Mouse (Mus musculus) CH12.LX (cell line): Measurements from ENCODE around the gene Cebpz. TPM values are rescaled to one million over a fixed set of nuclear protein-coding genes. Genes with fewer than 3 reads are reported as not detected.

Experiments
- DNase-seq: peaks from one replicate; pipeline ENCODE4 v3.0.0-alpha.2; 2013; ENCODE audit errors: extremely low read depth
- H3K27ac ChIP-seq: 2 replicates; pipeline ENCODE4 v1.5.1; 2012; ENCODE audit warnings: low read depth, mild to moderate bottlenecking, control low read depth, moderate library complexity; ENCODE audit not compliant: insufficient read depth
- H3K27me3 ChIP-seq: replicated peaks from 2 replicates; pipeline ENCODE3; 2012; ENCODE audit warnings: inconsistent platforms
- H3K36me3 ChIP-seq, 2 experiments: replicated peaks in 1 of 2; 2 replicates each; pipeline versions ENCODE3 to v1.6.1; 2012; ENCODE audit warnings: inconsistent platforms in 1 of 2, low read length in 1 of 2, mild to moderate bottlenecking in 1 of 2, mixed read lengths in 1 of 2, moderate library complexity in 1 of 2; ENCODE audit not compliant: control insufficient read depth in 1 of 2, insufficient read depth in 1 of 2
- H3K4me1 ChIP-seq, 2 experiments: 2 replicates each; pipeline ENCODE4 v1.6.1; 2012; ENCODE audit warnings: inconsistent platforms in 1 of 2, moderate library complexity in 1 of 2; ENCODE audit not compliant: insufficient read depth in 2 of 2, control insufficient read depth in 1 of 2
- H3K4me2 ChIP-seq: 2 replicates; pipeline ENCODE4 v1.6.1; 2012; ENCODE audit warnings: low read depth, mild to moderate bottlenecking, control low read depth; ENCODE audit not compliant: poor library complexity, insufficient read depth, severe bottlenecking
- H3K4me3 ChIP-seq, 3 experiments: fragments of 150-350 bp in 1 of 3; sonication (generic) in 1 of 3; replicated peaks in 1 of 3; 2 replicates each; pipeline versions ENCODE3 to v1.5.1; 2011 to 2012; ENCODE audit warnings: low read depth in 2 of 3, low read length in 2 of 3, mild to moderate bottlenecking in 2 of 3, moderate library complexity in 2 of 3, control low read depth in 1 of 3, improper control_type of control experiment in 1 of 3, inconsistent platforms in 1 of 3, mixed read lengths in 1 of 3; ENCODE audit not compliant: poor library complexity in 1 of 3
- H3K79me2 ChIP-seq: replicated peaks from 2 replicates; pipeline ENCODE4 v1.6.1; 2012; ENCODE audit warnings: mild to moderate bottlenecking, moderate library complexity; ENCODE audit not compliant: control insufficient read depth, poor library complexity, insufficient read depth, severe bottlenecking; ENCODE audit errors: extremely low read depth
- H3K9ac ChIP-seq: 2 replicates; pipeline ENCODE4 v1.6.1; 2012; ENCODE audit warnings: low read depth, mild to moderate bottlenecking, control low read depth, moderate library complexity; ENCODE audit not compliant: insufficient read depth
- H3K9me3 ChIP-seq: replicated peaks from 2 replicates; pipeline ENCODE3; 2012; ENCODE audit warnings: low read length, inconsistent platforms, mixed read lengths
- BHLHE40 ChIP-seq: IDR thresholded peaks from 2 replicates; pipeline ENCODE4 v1.6.1; 2011; ENCODE audit warnings: mild to moderate bottlenecking, low read depth, low read length, improper control_type of control experiment
- CHD2 ChIP-seq: IDR thresholded peaks from 2 replicates; pipeline ENCODE4 v1.6.1; 2011; ENCODE audit warnings: low read length, improper control_type of control experiment
- GABPA ChIP-seq: IDR thresholded peaks from 2 replicates; pipeline ENCODE4 v1.6.1; 2012; ENCODE audit warnings: low read depth, low read length, improper control_type of control experiment, inconsistent platforms; ENCODE audit not compliant: insufficient replicate concordance
- IRF4 ChIP-seq: IDR thresholded peaks from 2 replicates; pipeline ENCODE4 v1.6.1; 2014; ENCODE audit warnings: low read depth, mild to moderate bottlenecking, inconsistent platforms, low read length, improper control_type of control experiment
- JUN ChIP-seq: IDR thresholded peaks from 2 replicates; pipeline ENCODE4 v1.6.1; 2011; ENCODE audit warnings: low read depth, mild to moderate bottlenecking, low read length, improper control_type of control experiment, moderate library complexity; ENCODE audit not compliant: insufficient read depth
- JUND ChIP-seq: conservative IDR thresholded peaks from 2 replicates; pipeline ENCODE4 v1.6.1; 2011; ENCODE audit warnings: low read depth, low read length, improper control_type of control experiment
- MAX ChIP-seq: IDR thresholded peaks from 2 replicates; pipeline ENCODE4 v1.6.1; 2011; ENCODE audit warnings: low read length, improper control_type of control experiment
- MAZ ChIP-seq: IDR thresholded peaks from 2 replicates; pipeline ENCODE4 v1.6.1; 2012; ENCODE audit warnings: low read depth, mild to moderate bottlenecking, inconsistent platforms, low read length, improper control_type of control experiment, moderate library complexity
- MXI1 ChIP-seq: IDR thresholded peaks from 2 replicates; pipeline ENCODE4 v1.6.1; 2011; ENCODE audit warnings: mild to moderate bottlenecking, low read depth, low read length, improper control_type of control experiment
- MYC ChIP-seq: IDR thresholded peaks from 2 replicates; pipeline ENCODE4 v1.6.1; 2011; ENCODE audit warnings: low read depth, mild to moderate bottlenecking, improper control_type of control experiment, low read length
- NELFE ChIP-seq: IDR thresholded peaks from 2 replicates; pipeline ENCODE4 v1.6.1; 2011; ENCODE audit warnings: low read depth, low read length, improper control_type of control experiment
- NRF1 ChIP-seq: IDR thresholded peaks from 2 replicates; pipeline ENCODE4 v1.6.1; 2014; ENCODE audit warnings: low read depth, mild to moderate bottlenecking, inconsistent platforms, low read length, improper control_type of control experiment, moderate library complexity
- POLR2AphosphoS2 ChIP-seq: IDR thresholded peaks from 2 replicates; pipeline ENCODE4 v1.6.1; 2011; ENCODE audit warnings: low read depth, low read length, improper control_type of control experiment
- RAD21 ChIP-seq: IDR thresholded peaks from 2 replicates; pipeline ENCODE4 v1.6.1; 2011; ENCODE audit warnings: low read depth, mild to moderate bottlenecking, low read length, improper control_type of control experiment, moderate library complexity
- RCOR1 ChIP-seq: conservative IDR thresholded peaks from 2 replicates; pipeline ENCODE4 v1.6.1; 2012; ENCODE audit warnings: low read depth, mild to moderate bottlenecking, inconsistent platforms, low read length, improper control_type of control experiment
- SIN3A ChIP-seq: IDR thresholded peaks from 2 replicates; pipeline ENCODE4 v1.6.1; 2012; ENCODE audit warnings: low read length, improper control_type of control experiment, inconsistent platforms
- TBP ChIP-seq: conservative IDR thresholded peaks from 2 replicates; pipeline ENCODE4 v1.6.1; 2011; ENCODE audit warnings: low read depth, low read length, improper control_type of control experiment
- UBTF ChIP-seq: IDR thresholded peaks from 2 replicates; pipeline ENCODE4 v1.6.1; 2012; ENCODE audit warnings: low read depth, mild to moderate bottlenecking, inconsistent platforms, low read length, improper control_type of control experiment, moderate library complexity
- ZC3H11A ChIP-seq: IDR thresholded peaks from 2 replicates; pipeline ENCODE4 v1.6.1; 2012; ENCODE audit warnings: low read depth, mild to moderate bottlenecking, inconsistent platforms, low read length, improper control_type of control experiment
- ZKSCAN1 ChIP-seq: IDR thresholded peaks from 2 replicates; pipeline ENCODE4 v1.6.1; 2012; ENCODE audit warnings: low read depth, inconsistent platforms, low read length, improper control_type of control experiment, borderline replicate concordance
- dilution Hi-C: fragments of 300-500 bp; cut with MboI; formaldehyde crosslinking; loops from 2 replicates; pipeline ENCODE4 v1.14.3; 2020; ENCODE audit warnings: low sequenced_read_pairs; ENCODE audit not compliant: extremely low pct_unique_long_range_greater_than_20kb, extremely low pct_ligation_motif_present
- in situ Hi-C: fragments of 300-500 bp; cut with MboI; formaldehyde crosslinking; loops from 3 replicates; pipeline ENCODE4 v1.14.3; 2019; ENCODE audit warnings: low sequenced_read_pairs, low pct_ligation_motif_present, low pct_unique_long_range_greater_than_20kb, mixed read lengths
- polyA plus RNA-seq: library from polyadenylated mRNA; unstranded; fragments of >175 nt; gene quantifications from 2 replicates; pipeline ENCODE4 v1.2.1, GENCODE M21; 2012; ENCODE audit warnings: low read depth; ENCODE audit not compliant: insufficient read length
- total RNA-seq, 2 experiments: library from RNA; depleted of rRNA; stranded (reverse); fragments of 300-350 nt in 1 of 2; fragments of >200 nt in 1 of 2; gene quantifications; 2 replicates each; pipeline ENCODE4 v1.2.3; 2012 to 2014

The Cebpz gene
- total and polyA plus RNA-seq, 3 experiments: 43.3 to 70.1 (median 61.2) TPM

GRCm38 (mm10) chr17:78885286-78886065 is 51.4 kb downstream of the Cebpz start:
- Histone ChIP-seq H3K9me3 (peaks cover 9% of the 10 kb centered on the region), H3K79me2 (peaks cover 8% of the 10 kb centered on the region; the same call in 1 of the 2 replicates), H3K4me1 (peaks cover 8 to 26% of the 10 kb centered on the region in 2 experiments), H3K4me3 (no peak overlapping the region), H3K27me3 (no peaks in the 10 kb centered on the region), H3K36me3 (peaks cover 0 to 27% of the 10 kb centered on the region in 2 experiments), H3K9ac (no peak overlapping the region), H3K4me2 (no peak overlapping the region), H3K27ac (no peak overlapping the region)
- in situ Hi-C loops (no loop called here), dilution Hi-C loops (no loop called here)
- no peak for DNase-seq
- TF ChIP-seq RCOR1 (no peak), MYC (no peak), IRF4 (no peak), ZKSCAN1 (no peak), TBP (no peak), GABPA (no peak), UBTF (no peak), MAZ (no peak), NRF1 (no peak), BHLHE40 (no peak), CHD2 (no peak), NELFE (no peak), ZC3H11A (no peak), RAD21 (no peak), MXI1 (no peak), JUND (no peak), SIN3A (no peak)

GRCm38 (mm10) chr17:78883291-78883690 is 53.6 kb downstream of the Cebpz start:
- Histone ChIP-seq H3K79me2 (peaks cover 12% of the 10 kb centered on the region; the same call in 1 of the 2 replicates), H3K27me3 (no peaks in the 10 kb centered on the region), H3K36me3 (peaks cover 6 to 44% of the 10 kb centered on the region in 2 experiments), H3K4me1 (peaks cover 6 to 22% of the 10 kb centered on the region in 2 experiments), H3K4me2 (no peak overlapping the region), H3K9me3 (peaks cover 9% of the 10 kb centered on the region), H3K4me3 (no peak overlapping the region), H3K9ac (no peak overlapping the region), H3K27ac (no peak overlapping the region)
- TF ChIP-seq JUN: no peak
- TF ChIP-seq GABPA: no peak
- no peak for TF ChIP-seq MAZ
- TF ChIP-seq UBTF: no peak
- no peak for TF ChIP-seq POLR2AphosphoS2
- TF ChIP-seq MAX: no peak
- DNase-seq: no peak
- in situ Hi-C loops: loop anchor here (5.0 kb wide), 1 partner anchor 34 kb away; the partner anchor contains the start of gene Cebpzos
- dilution Hi-C loops: no loop called here
